Mouse (Mus musculus) adrenal gland, adult 2 months (tissue): ENCODE measurements around the gene Nusap1. TPM values are rescaled to one million over a fixed set of nuclear protein-coding genes. Genes with fewer than 3 reads are reported as not detected.
"Not testable (repeated sequence)": the region's sequence is repeated elsewhere in the genome, so short reads cannot be mapped to it uniquely, and the experiment has no call there.

ENCODE experiments used
- DNase-seq: peaks from one replicate; pipeline ENCODE4 v3.0.0; 2021
- polyA plus RNA-seq: library from polyadenylated mRNA; depleted of rRNA; stranded (reverse); fragments of >200 nt; gene quantifications from 2 replicates; pipeline ENCODE4 v1.2.3, GENCODE M21; 2012; rRNA removed
- total RNA-seq, 2 experiments: library from RNA; stranded (reverse); gene quantifications; 2 replicates each; pipeline ENCODE4 v1.2.3; 2021

The Nusap1 gene
- total and polyA plus RNA-seq, 3 experiments: 0.09 to 2.4 (median 1.2) TPM

- DNase-seq: no peak
Observed at GRCm38 (mm10) chr2:119644254-119644653, 26.2 kb downstream of the Nusap1 start.

GRCm38 (mm10) chr2:119662220-119663182, 44.4 kb downstream of the Nusap1 start, which contains the start of gene Ndufaf1:
TSS of gene Ndufaf1 (minus strand) at chr2:119662827.
- DNase-seq: peak; percentile 87

GRCm38 (mm10) chr2:119665744-119666143, 47.6 kb downstream of the Nusap1 start:
- DNase-seq: not testable (repeated sequence)

- peak; percentile 21 for DNase-seq
Observed at GRCm38 (mm10) chr2:119669010-119669409, 50.9 kb downstream of the Nusap1 start.

GRCm38 (mm10) chr2:119674525-119675214, 56.6 kb downstream of the Nusap1 start, which contains the start of gene Rtf1:
TSS of gene Rtf1 (plus strand) at chr2:119675068.
- DNase-seq: peak; percentile 98

GRCm38 (mm10) chr2:119675215-119675784, 57.2 kb downstream of the Nusap1 start:
- no peak for DNase-seq

- DNase-seq: no peak
Observed at GRCm38 (mm10) chr2:119675831-119676230, 57.7 kb downstream of the Nusap1 start.

- no peak for DNase-seq
Observed at GRCm38 (mm10) chr2:119683706-119684105, 65.6 kb downstream of the Nusap1 start.

GRCm38 (mm10) chr2:119692003-119692701, 74.1 kb downstream of the Nusap1 start:
- DNase-seq: no peak

GRCm38 (mm10) chr2:119694826-119695225, 76.7 kb downstream of the Nusap1 start:
- DNase-seq: no peak

- no peak for DNase-seq
Observed at GRCm38 (mm10) chr2:119696111-119696510, 78.0 kb downstream of the Nusap1 start.

GRCm38 (mm10) chr2:119698472-119698871, 80.4 kb downstream of the Nusap1 start:
- no peak for DNase-seq

- no peak for DNase-seq
Observed at GRCm38 (mm10) chr2:119699962-119700361, 81.9 kb downstream of the Nusap1 start.

Other genes with a start within 250 kb of the Nusap1 start
- gene Ino80, start 140.6 kb upstream of the Nusap1 start, total RNA-seq: 10 to 100 TPM; 15.9 to 22.6 TPM
- gene Ino80, start 140.6 kb upstream of the Nusap1 start, polyA plus RNA-seq: 6.0 and 6.1 TPM in 2 replicates
- 1 to 10 TPM; 1.1 to 1.6 TPM for gene Exd1, start 70.7 kb upstream of the Nusap1 start, total RNA-seq
- gene Exd1, start 70.7 kb upstream of the Nusap1 start, polyA plus RNA-seq: 0.17 and 0.22 TPM in 2 replicates
- gene Chp1, start 70.6 kb upstream of the Nusap1 start, total RNA-seq: 100 to 1,000 TPM; 295 to 331 TPM
- 109 and 125 TPM in 2 replicates for gene Chp1, start 70.6 kb upstream of the Nusap1 start, polyA plus RNA-seq
- gene Oip5, start 171 bp downstream of the Nusap1 start, total RNA-seq: 1 to 10 TPM in 1 of 2 experiments, under 1 TPM in 1; 0.81 to 1.6 TPM
- 2.7 and 2.9 TPM in 2 replicates for gene Oip5, start 171 bp downstream of the Nusap1 start, polyA plus RNA-seq
- gene Ndufaf1, start 44.5 kb downstream of the Nusap1 start, total RNA-seq: 10 to 100 TPM; 38.8 to 45.9 TPM
- gene Ndufaf1, start 44.5 kb downstream of the Nusap1 start, polyA plus RNA-seq: 1.2 and 1.6 TPM in 2 replicates
- 10 to 100 TPM; 21.8 to 33.4 TPM for gene Rtf1, start 56.8 kb downstream of the Nusap1 start, total RNA-seq
- gene Rtf1, start 56.8 kb downstream of the Nusap1 start, polyA plus RNA-seq: 7.4 and 9.4 TPM in 2 replicates
- gene Itpka, start 124.0 kb downstream of the Nusap1 start, total RNA-seq: 1 to 10 TPM; 2.3 to 6.4 TPM
- 3.1 and 6.8 TPM in 2 replicates for gene Itpka, start 124.0 kb downstream of the Nusap1 start, polyA plus RNA-seq
- under 1 TPM; 0.69 to 0.90 TPM for gene Ltk, start 142.1 kb downstream of the Nusap1 start, total RNA-seq
- 1.9 and 2.3 TPM in 2 replicates for gene Ltk, start 142.1 kb downstream of the Nusap1 start, polyA plus RNA-seq
- 10 to 100 TPM; 13.6 to 18.7 TPM for gene Rpap1, start 169.2 kb downstream of the Nusap1 start, total RNA-seq
- gene Rpap1, start 169.2 kb downstream of the Nusap1 start, polyA plus RNA-seq: 39.1 and 42.3 TPM in 2 replicates
- 1 to 10 TPM; 3.9 to 5.7 TPM for gene Tyro3, start 179.4 kb downstream of the Nusap1 start, total RNA-seq
- 4.1 and 5.5 TPM in 2 replicates for gene Tyro3, start 179.4 kb downstream of the Nusap1 start, polyA plus RNA-seq